Mouse (Mus musculus) lung, postnatal 36 days (tissue): ENCODE results near the gene Rasl12.

Experiments used
- DNase-seq: peaks from one replicate; pipeline ENCODE4 v3.0.0; 2022; ENCODE audit warnings: mixed read lengths

The Rasl12 gene

GRCm38 (mm10) chr9:65444692-65445091 lies 46.4 kb downstream of the Rasl12 start:
- no peak for DNase-seq

GRCm38 (mm10) chr9:65447951-65448350 lies 49.6 kb downstream of the Rasl12 start:
- no peak for DNase-seq

GRCm38 (mm10) chr9:65458975-65459374 lies 60.7 kb downstream of the Rasl12 start:
- no peak for DNase-seq

GRCm38 (mm10) chr9:65460198-65460597 lies 61.9 kb downstream of the Rasl12 start:
- no peak for DNase-seq

- peak; percentile 96 for DNase-seq
Observed at GRCm38 (mm10) chr9:65460732-65461442, 62.6 kb downstream of the Rasl12 start, which contains the start of gene Spg21. Gene Spg21, plus strand, starts transcription at chr9:65460947.

GRCm38 (mm10) chr9:65462544-65462943 lies 64.2 kb downstream of the Rasl12 start:
- peak; percentile 70 for DNase-seq

GRCm38 (mm10) chr9:65464161-65464560 lies 65.9 kb downstream of the Rasl12 start:
- peak; percentile 69 for DNase-seq
